Mouse (Mus musculus) spleen, postnatal 10 days (tissue): ENCODE data around the gene Fez2.

Experiments
- DNase-seq, 2 experiments: peaks; one replicate each; pipeline ENCODE4 v3.0.0; 2021 to 2022; ENCODE audit warnings: low spot score in 2 of 2

Fez2 gene

DNA sequence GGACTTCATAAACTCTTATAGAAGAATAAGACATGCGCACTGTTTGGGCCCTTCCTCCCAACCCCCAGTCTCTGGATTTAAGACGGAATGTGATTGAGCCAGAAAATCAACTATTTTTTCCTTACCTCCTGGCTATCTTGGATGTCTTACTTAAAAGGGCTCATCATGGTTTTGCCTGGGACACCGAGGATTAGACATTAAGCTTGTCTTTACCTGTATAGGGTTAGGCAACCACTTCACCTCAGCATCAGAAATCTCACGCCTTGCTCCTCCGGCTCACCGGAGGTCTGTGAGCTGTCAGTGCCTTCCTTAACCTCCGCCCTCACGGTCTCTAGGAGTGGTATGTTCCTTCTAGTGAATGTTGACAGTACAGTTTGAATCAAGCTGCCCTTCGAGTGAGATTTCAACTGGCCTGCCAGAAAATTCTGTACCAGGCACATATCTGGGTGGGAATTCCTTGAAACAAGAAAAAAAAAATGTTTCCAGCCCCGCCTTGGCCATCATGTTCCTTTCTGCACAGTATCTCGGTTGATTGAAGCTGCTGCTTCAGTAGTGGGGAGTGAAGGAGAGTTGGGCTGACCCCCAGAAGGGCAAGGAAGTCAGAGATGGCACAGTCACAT is 96.6 kb downstream of the Fez2 start:
- DNase-seq = no peak
